Mouse (Mus musculus): ENCODE results near the gene Tinf2. TPM values are rescaled to one million over a fixed set of nuclear protein-coding genes. Genes with fewer than 3 reads are reported as not detected.

Gene Tinf2
- polyA plus RNA-seq (2015; fragmentation: Nextera tagmentation; extraction: Ambion mirVana), result 36.9 and 38.5 TPM in 2 replicates

- peak within 1 kb of the TSS; percentile 70 for H3K4me3 ChIP-seq (replicated peaks)
- peak within 1 kb of the TSS; percentile 76 for H3K9ac ChIP-seq (replicated peaks)
- H3K9me3 ChIP-seq, result no peaks in the 10 kb centered on the region
- no peaks in the 10 kb centered on the region for H3K27me3 ChIP-seq
- peak within 1 kb of the TSS; percentile 80 for H3K27ac ChIP-seq
- peak within 1 kb of the TSS; percentile 86 for H3K4me2 ChIP-seq (replicated peaks)
- peak; percentile 98 for ATAC-seq
- under 1% methylated on average over 65 of the region's 66 CpGs for WGBS
- H3K36me3 ChIP-seq, result peaks cover 35% of the 10 kb centered on the region
- peaks cover 13% of the 10 kb centered on the region for H3K4me1 ChIP-seq (replicated peaks)
Observed at GRCm38 (mm10) chr14:55681160-55682117, at the start of gene Tinf2. TSS of gene Tinf2 (minus strand) at chr14:55681820.

GRCm38 (mm10) chr14:55730531-55731032 lies 49.0 kb upstream of the Tinf2 start:
- no peak for ATAC-seq
- no peak overlapping the region for H3K9ac ChIP-seq (replicated peaks)
- WGBS, result 81% methylated on average over 7 of the region's 7 CpGs
- no peak overlapping the region for H3K4me2 ChIP-seq (replicated peaks)
- no peaks in the 10 kb centered on the region for H3K9me3 ChIP-seq
- H3K27ac ChIP-seq, result no peak overlapping the region
- H3K4me1 ChIP-seq (replicated peaks), result no peaks in the 10 kb centered on the region
- H3K4me3 ChIP-seq (replicated peaks), result no peak overlapping the region
- H3K36me3 ChIP-seq, result no peaks in the 10 kb centered on the region
- H3K27me3 ChIP-seq, result 0 out of 2 replicates have a peak, but pooled peaks cover 3% of the 10 kb centered on the region

DNA sequence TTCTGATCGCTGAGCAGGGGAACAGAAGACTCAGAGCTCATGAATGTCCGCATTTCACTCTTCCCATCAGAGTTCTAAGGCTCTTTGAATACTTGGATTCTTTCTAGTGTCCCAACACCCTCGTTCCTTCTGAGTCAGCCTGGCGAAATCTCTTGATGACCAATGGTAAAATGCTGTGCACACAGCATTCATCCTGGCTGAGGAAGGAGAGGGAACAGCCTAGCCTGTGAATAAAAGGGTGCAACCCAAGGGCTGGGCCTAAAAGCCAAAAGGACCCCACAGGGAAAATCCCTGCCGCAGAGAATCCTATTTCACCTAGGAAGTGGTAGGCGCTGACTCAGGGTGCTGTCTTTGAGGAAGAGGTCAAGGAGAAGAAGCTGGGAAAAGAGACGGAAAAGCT lies 48.5 kb upstream of the Tinf2 start:
- H3K4me1 ChIP-seq (replicated peaks), result no peaks in the 10 kb centered on the region
- no peak overlapping the region for H3K27ac ChIP-seq
- no peak for ATAC-seq
- H3K4me3 ChIP-seq (replicated peaks), result no peak overlapping the region
- 73% methylated on average over 7 of the region's 7 CpGs for WGBS
- H3K4me2 ChIP-seq (replicated peaks), result no peak overlapping the region
- H3K36me3 ChIP-seq, result no peaks in the 10 kb centered on the region
- H3K9me3 ChIP-seq, result no peaks in the 10 kb centered on the region
- no peak overlapping the region for H3K9ac ChIP-seq (replicated peaks)
- H3K27me3 ChIP-seq, result 0 out of 2 replicates have a peak, but pooled peaks cover 3% of the 10 kb centered on the region

DNA sequence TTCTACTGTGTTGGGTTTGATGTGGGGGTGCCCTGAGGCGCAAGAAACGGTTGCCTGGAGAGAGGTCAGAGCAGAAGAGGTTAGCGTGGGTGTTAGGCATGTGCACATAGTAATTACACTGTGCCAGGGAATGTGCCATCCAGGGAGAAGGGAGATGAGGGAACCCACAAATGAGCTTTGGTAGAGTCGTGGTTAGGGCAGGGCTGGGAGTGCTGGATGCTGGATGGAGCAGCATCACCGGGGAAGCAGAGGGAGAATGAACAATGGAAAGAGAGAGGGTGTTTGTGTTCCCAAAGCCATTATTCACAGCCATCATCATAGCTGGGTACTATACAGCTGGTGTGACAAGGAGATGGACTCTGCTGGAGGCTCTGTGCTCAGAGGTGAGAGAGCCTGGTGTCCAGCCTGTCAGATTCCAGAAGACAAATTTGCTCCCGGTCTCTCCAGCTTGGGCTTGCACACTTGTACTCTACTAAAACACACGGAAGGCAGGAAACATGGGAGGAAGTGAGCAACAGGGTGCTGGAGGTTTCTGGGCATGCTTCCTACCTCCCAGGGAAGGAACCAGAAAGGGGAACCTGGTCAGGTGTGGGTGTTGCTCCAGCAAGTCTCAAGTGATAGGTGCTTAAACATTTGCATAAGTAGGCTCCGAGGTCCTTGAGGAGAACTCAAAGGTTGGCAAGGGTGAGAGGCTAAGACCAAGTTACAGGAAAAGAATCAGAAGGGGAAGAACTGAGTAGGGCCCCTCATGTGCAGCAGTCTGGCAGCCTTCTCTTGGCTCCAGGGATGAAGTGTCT lies 46.5 kb upstream of the Tinf2 start:
- no peak overlapping the region for H3K27ac ChIP-seq
- no peaks in the 10 kb centered on the region for H3K36me3 ChIP-seq
- H3K27me3 ChIP-seq, result 0 out of 2 replicates have a peak, but pooled peaks cover 3% of the 10 kb centered on the region
- 81% methylated on average over 8 of the region's 8 CpGs for WGBS
- no peaks in the 10 kb centered on the region for H3K4me1 ChIP-seq (replicated peaks)
- H3K4me3 ChIP-seq (replicated peaks), result no peak overlapping the region
- H3K9me3 ChIP-seq, result no peaks in the 10 kb centered on the region
- H3K4me2 ChIP-seq (replicated peaks), result no peak overlapping the region
- ATAC-seq, result no peak
- no peak overlapping the region for H3K9ac ChIP-seq (replicated peaks)

GRCm38 (mm10) chr14:55726261-55726660 lies 44.6 kb upstream of the Tinf2 start:
- Histone ChIP-seq H3K9ac (replicated peaks) (no peak overlapping the region), H3K27ac (no peak overlapping the region), H3K4me1 (replicated peaks) (peaks cover 8% of the 10 kb centered on the region), H3K4me2 (replicated peaks) (no peak overlapping the region), H3K4me3 (replicated peaks) (no peak overlapping the region), H3K9me3 (no peaks in the 10 kb centered on the region), H3K27me3 (0 out of 2 replicates have a peak, but pooled peaks cover 3% of the 10 kb centered on the region), H3K36me3 (no peaks in the 10 kb centered on the region)
- ATAC-seq, result no peak

DNA sequence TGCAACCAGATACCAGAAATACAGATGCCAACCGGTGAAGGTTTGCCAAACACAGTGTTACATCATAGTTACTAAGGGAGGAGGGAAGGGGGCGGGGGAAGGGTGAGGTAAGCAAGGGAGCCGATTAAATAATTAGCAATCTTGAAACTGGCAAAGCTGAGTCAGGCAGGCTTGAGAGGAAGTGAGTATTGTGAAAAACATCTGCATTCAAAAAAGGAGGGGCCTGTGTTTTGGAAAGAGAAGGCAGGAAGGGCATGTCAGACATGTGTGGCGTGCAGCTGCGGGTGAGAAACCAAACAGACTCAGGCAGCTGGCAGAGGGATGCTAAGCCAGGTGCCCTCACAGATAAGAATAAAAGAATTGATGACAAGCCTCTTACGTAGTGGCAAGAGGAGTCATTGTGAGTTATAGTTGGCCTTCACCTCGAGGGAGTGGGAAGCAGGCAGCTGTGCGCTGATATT lies 42.8 kb upstream of the Tinf2 start:
- WGBS, result 65% methylated on average over 8 of the region's 8 CpGs
- H3K4me3 ChIP-seq (replicated peaks), result no peak overlapping the region
- peaks cover 17% of the 10 kb centered on the region for H3K4me1 ChIP-seq (replicated peaks)
- peaks cover 8% of the 10 kb centered on the region; the same call in 1 of the 2 replicates for H3K36me3 ChIP-seq
- H3K27ac ChIP-seq, result no peak overlapping the region
- ATAC-seq, result no peak
- no peak overlapping the region for H3K4me2 ChIP-seq (replicated peaks)
- H3K9me3 ChIP-seq, result no peaks in the 10 kb centered on the region
- no peaks in the 10 kb centered on the region for H3K27me3 ChIP-seq
- no peak overlapping the region for H3K9ac ChIP-seq (replicated peaks)

DNA sequence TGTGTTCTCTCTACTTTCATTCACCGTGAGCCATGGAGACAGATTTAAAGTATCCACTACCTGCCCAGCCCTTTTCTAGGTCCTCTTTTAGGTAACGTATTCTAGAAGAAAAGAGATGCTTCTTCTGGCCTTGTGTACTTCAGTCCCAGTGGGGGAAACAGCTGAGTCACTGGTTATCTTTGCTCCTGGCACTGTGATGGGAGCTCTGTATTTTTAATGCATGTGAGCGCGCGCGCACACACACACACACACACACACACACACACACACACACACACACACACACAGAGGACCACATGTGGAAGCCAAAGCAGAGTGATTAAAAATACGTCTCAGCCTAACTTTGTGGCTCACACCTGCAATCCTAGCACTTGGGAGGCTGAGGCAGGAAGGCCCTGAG lies 41.8 kb upstream of the Tinf2 start:
- no peak for ATAC-seq
- Histone ChIP-seq H3K4me2 (replicated peaks) (no peak overlapping the region), H3K4me3 (replicated peaks) (no peak overlapping the region), H3K36me3 (peaks cover 18% of the 10 kb centered on the region), H3K9me3 (no peaks in the 10 kb centered on the region), H3K27ac (no peak overlapping the region), H3K4me1 (replicated peaks) (peaks cover 17% of the 10 kb centered on the region), H3K9ac (replicated peaks) (no peak overlapping the region), H3K27me3 (no peaks in the 10 kb centered on the region)
- WGBS, result 92% methylated on average over 7 of the region's 7 CpGs

- H3K9ac ChIP-seq (replicated peaks), result peak overlapping the region; percentile 80
- no peak; the same call in 1 of the 2 replicates for ATAC-seq
- H3K36me3 ChIP-seq, result peaks cover 27% of the 10 kb centered on the region
- peaks cover 17% of the 10 kb centered on the region for H3K4me1 ChIP-seq (replicated peaks)
- H3K4me3 ChIP-seq (replicated peaks), result peak overlapping the region; percentile 75
- H3K4me2 ChIP-seq (replicated peaks), result peak overlapping the region; percentile 65
- no peaks in the 10 kb centered on the region for H3K27me3 ChIP-seq
- WGBS, result 46% methylated on average over 8 of the region's 8 CpGs
- peak overlapping the region; percentile 83 for H3K27ac ChIP-seq
- no peaks in the 10 kb centered on the region for H3K9me3 ChIP-seq
Observed at GRCm38 (mm10) chr14:55722438-55722945, 40.9 kb upstream of the Tinf2 start.

DNA sequence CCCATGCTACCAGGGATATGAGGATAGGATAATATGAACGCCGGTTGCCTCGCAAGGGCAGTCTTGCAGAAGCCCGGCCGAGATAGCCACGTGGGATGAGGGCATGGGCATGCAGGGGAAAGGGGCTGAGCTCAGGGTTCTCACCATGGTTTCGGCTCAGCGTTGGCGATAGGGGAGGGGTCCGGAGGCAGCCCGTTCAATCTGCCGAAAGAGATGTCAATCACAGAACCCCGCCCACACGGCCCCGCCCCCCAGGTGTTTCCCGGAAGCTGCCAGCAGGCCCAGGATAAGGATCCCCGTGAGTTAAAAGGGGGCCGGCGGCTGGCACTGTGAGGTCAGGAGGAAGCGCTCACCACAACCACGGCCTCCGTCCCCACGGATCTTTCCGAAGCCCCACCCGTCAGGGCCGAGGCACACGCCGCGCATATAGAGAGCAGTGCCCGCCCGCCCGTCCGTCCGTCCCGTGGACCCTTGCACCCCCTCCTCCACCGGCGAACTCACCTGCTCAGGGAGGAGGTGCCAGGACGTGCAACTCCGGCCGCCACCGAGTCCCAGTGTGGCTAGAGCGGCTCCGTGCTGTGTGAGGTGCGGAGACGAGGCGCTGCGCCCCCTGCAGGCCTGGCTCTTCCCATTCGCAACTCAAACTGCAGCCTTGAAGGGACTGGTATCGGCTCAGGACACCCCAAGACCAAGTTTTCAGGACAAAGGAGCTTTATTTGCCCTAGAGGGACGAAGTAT lies 40.2 kb upstream of the Tinf2 start, which contains the start of gene Rabggta:
Rabggta (minus strand) TSS at position 564 of the 738 bp plus-strand sequence.
- Histone ChIP-seq H3K27ac (peak within 1 kb of the TSS; percentile 83), H3K9me3 (no peaks in the 10 kb centered on the region), H3K36me3 (peaks cover 33% of the 10 kb centered on the region), H3K4me1 (replicated peaks) (peaks cover 17% of the 10 kb centered on the region), H3K9ac (replicated peaks) (peak within 1 kb of the TSS; percentile 80), H3K27me3 (no peaks in the 10 kb centered on the region), H3K4me2 (replicated peaks) (peak within 1 kb of the TSS; percentile 65), H3K4me3 (replicated peaks) (peak within 1 kb of the TSS; percentile 75)
- WGBS, result under 1% methylated on average over 50 of the region's 50 CpGs
- ATAC-seq, result peak; percentile 98

DNA sequence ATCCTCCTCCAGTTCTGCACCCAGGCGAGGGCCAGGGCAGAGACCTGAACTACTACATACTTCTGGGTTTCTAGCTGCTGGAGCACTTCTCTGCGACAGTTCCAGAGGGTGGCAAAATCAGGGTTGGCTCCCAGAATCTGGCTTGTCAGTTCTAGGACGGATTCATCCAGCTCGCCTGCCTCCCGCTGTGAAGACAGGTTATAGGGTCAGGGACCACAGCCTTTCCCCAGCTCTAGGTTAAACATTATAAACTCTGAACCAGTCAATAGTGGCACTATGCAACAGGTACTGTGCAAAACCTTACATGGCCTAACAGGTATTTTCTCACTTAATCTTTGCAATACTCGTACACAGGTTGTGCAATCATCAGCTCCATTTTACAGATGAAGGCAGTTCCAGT lies 39.5 kb upstream of the Tinf2 start:
- ATAC-seq, result no peak
- Histone ChIP-seq H3K36me3 (peaks cover 41% of the 10 kb centered on the region), H3K4me2 (replicated peaks) (peak overlapping the region; percentile 65), H3K4me3 (replicated peaks) (peak overlapping the region; percentile 75), H3K9me3 (no peaks in the 10 kb centered on the region), H3K27me3 (no peaks in the 10 kb centered on the region), H3K4me1 (replicated peaks) (peaks cover 17% of the 10 kb centered on the region), H3K9ac (replicated peaks) (peak overlapping the region; percentile 80), H3K27ac (no peak overlapping the region)
- WGBS, result 72% methylated on average over 6 of the region's 6 CpGs

DNA sequence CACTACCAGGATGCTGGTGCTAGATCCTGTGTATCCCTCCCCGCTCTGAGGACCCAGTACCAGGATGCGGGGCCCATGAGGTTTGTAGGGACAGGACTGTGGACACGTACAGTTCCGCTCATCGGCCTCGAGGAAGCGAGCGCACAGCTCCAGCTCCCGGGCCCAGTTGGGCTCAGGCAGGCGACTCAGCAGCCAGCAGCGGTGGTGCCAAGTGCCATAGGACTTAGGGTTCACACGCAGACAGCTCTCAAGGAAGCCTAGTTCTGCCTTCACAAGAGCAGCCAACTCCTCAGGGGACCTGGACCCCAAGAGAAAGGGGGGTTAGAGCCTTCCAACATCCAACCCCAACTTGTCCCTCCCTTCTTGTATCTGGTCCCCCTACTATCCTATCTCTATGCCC lies 39.0 kb upstream of the Tinf2 start:
- H3K4me2 ChIP-seq (replicated peaks), result peak overlapping the region; percentile 65; the same call in 1 of the 2 replicates
- 90% methylated on average over 12 of the region's 12 CpGs for WGBS

More for the DNA sequence above, 39.0 kb upstream of the Tinf2 start:
- Histone ChIP-seq H3K36me3 (peaks cover 43% of the 10 kb centered on the region), H3K9me3 (no peaks in the 10 kb centered on the region), H3K4me3 (replicated peaks) (peak overlapping the region; percentile 75; the same call in 1 of the 2 replicates), H3K4me1 (replicated peaks) (peaks cover 17% of the 10 kb centered on the region), H3K27ac (no peak overlapping the region), H3K9ac (replicated peaks) (0 out of 2 replicates have a peak overlapping the region, but pooled peaks have one; percentile 10), H3K27me3 (no peaks in the 10 kb centered on the region)
- ATAC-seq, result no peak
